Mouse (Mus musculus) forebrain, embryonic 15.5 days (tissue): ENCODE results near the gene Fancd2os. TPM values are rescaled to one million over a fixed set of nuclear protein-coding genes. Genes with fewer than 3 reads are reported as not detected.

Source experiments
- ATAC-seq: fragments of 200-750 bp; cut with Nextera tagmentation; replicated peaks from 2 replicates; pipeline ENCODE4 v1.8.0; 2017; ENCODE audit warnings: mild to moderate bottlenecking, moderate TSS enrichment, moderate library complexity
- H3K27ac ChIP-seq: fragments of 300-500 bp; sonication (generic); replicated peaks from 2 replicates; pipeline ENCODE4 v1.5.1; 2015; ENCODE audit warnings: mild to moderate bottlenecking, inconsistent platforms
- H3K27me3 ChIP-seq: fragments of 300-500 bp; sonication (generic); 2 replicates; pipeline ENCODE4 v1.6.1; 2015; ENCODE audit warnings: inconsistent platforms
- H3K36me3 ChIP-seq: fragments of 300-500 bp; sonication (generic); 2 replicates; pipeline ENCODE4 v1.6.1; 2015; ENCODE audit warnings: mild to moderate bottlenecking, inconsistent platforms
- H3K4me1 ChIP-seq: fragments of 300-500 bp; sonication (generic); 2 replicates; pipeline ENCODE4 v1.6.1; 2015; ENCODE audit warnings: inconsistent platforms
- H3K4me2 ChIP-seq: fragments of 300-500 bp; sonication (generic); replicated peaks from 2 replicates; pipeline ENCODE4 v1.6.1; 2015; ENCODE audit warnings: mild to moderate bottlenecking, inconsistent platforms
- H3K4me3 ChIP-seq: fragments of 300-500 bp; sonication (generic); 2 replicates; pipeline ENCODE4 v1.5.1; 2015; ENCODE audit warnings: mild to moderate bottlenecking, inconsistent platforms
- H3K9ac ChIP-seq: fragments of 300-500 bp; sonication (generic); replicated peaks from 2 replicates; pipeline ENCODE4 v1.6.1; 2015; ENCODE audit warnings: mild to moderate bottlenecking, inconsistent platforms
- H3K9me3 ChIP-seq: fragments of 300-500 bp; sonication (generic); 2 replicates; pipeline ENCODE4 v1.6.1; 2016; ENCODE audit warnings: inconsistent platforms
- WGBS: fragments of 180-500 bp; shearing (Covaris S2); methylation state at CpG from one replicate; pipeline ENCODE4 v1.1.7; 2015; ENCODE audit warnings: mixed read lengths; 5-methylcytosine and 5-hydroxymethylcytosine counted together
- polyA plus RNA-seq: library from polyadenylated mRNA; unstranded; fragments of >200 nt; fragmentation: Nextera tagmentation; extraction: Ambion mirVana; gene quantifications from 2 replicates; pipeline ENCODE4 v1.2.1, GENCODE M21; 2015

Fancd2os gene
- 0.22 TPM in 1 of 2 replicates, not detected in the other for polyA plus RNA-seq

GRCm38 (mm10) chr6:113600543-113601139 lies at the start of gene Fancd2os:
Gene Fancd2os (minus strand): TSS chr6:113600715.
- Histone ChIP-seq H3K36me3 (no peaks in the 10 kb centered on the region), H3K27ac (no peak within 1 kb of the TSS), H3K4me3 (no peak within 1 kb of the TSS), H3K27me3 (no peaks in the 10 kb centered on the region), H3K4me2 (no peak within 1 kb of the TSS), H3K9ac (no peak within 1 kb of the TSS), H3K9me3 (no peaks in the 10 kb centered on the region), H3K4me1 (peaks cover 6% of the 10 kb centered on the region)
- WGBS: 32% methylated on average over 23 of the region's 23 CpGs
- no peak for ATAC-seq

GRCm38 (mm10) chr6:113650197-113650640 lies 49.7 kb upstream of the Fancd2os start:
- Histone ChIP-seq H3K4me3 (no peak overlapping the region), H3K4me1 (no peaks in the 10 kb centered on the region), H3K9ac (no peak overlapping the region), H3K27ac (no peak overlapping the region), H3K27me3 (no peaks in the 10 kb centered on the region), H3K4me2 (no peak overlapping the region), H3K9me3 (no peaks in the 10 kb centered on the region), H3K36me3 (no peaks in the 10 kb centered on the region)
- ATAC-seq: no peak
- 78% methylated on average over 4 of the region's 4 CpGs for WGBS

GRCm38 (mm10) chr6:113649346-113650196 lies 49.1 kb upstream of the Fancd2os start:
- Histone ChIP-seq H3K4me3 (no peak overlapping the region), H3K9ac (no peak overlapping the region), H3K27me3 (no peaks in the 10 kb centered on the region), H3K27ac (no peak overlapping the region), H3K4me1 (no peaks in the 10 kb centered on the region), H3K9me3 (no peaks in the 10 kb centered on the region), H3K36me3 (no peaks in the 10 kb centered on the region), H3K4me2 (no peak overlapping the region)
- WGBS: 81% methylated on average over 7 of the region's 7 CpGs
- ATAC-seq: no peak

- WGBS: 85% methylated on average over 8 of the region's 8 CpGs
- Histone ChIP-seq H3K4me2 (no peak overlapping the region), H3K4me1 (no peaks in the 10 kb centered on the region), H3K4me3 (no peak overlapping the region), H3K36me3 (no peaks in the 10 kb centered on the region), H3K27ac (no peak overlapping the region), H3K27me3 (no peaks in the 10 kb centered on the region), H3K9me3 (no peaks in the 10 kb centered on the region), H3K9ac (no peak overlapping the region)
- no peak for ATAC-seq
Observed at GRCm38 (mm10) chr6:113644808-113645207, 44.3 kb upstream of the Fancd2os start.

- Histone ChIP-seq H3K4me2 (no peak overlapping the region), H3K4me3 (no peak overlapping the region), H3K27ac (no peak overlapping the region), H3K27me3 (no peaks in the 10 kb centered on the region), H3K36me3 (no peaks in the 10 kb centered on the region), H3K9me3 (no peaks in the 10 kb centered on the region), H3K9ac (no peak overlapping the region), H3K4me1 (no peaks in the 10 kb centered on the region)
- 90% methylated on average over 2 of the region's 2 CpGs for WGBS
- ATAC-seq: no peak
Observed at GRCm38 (mm10) chr6:113643967-113644366, 43.5 kb upstream of the Fancd2os start.

GRCm38 (mm10) chr6:113643021-113643420 lies 42.5 kb upstream of the Fancd2os start:
- 89% methylated on average over 4 of the region's 4 CpGs for WGBS
- ATAC-seq: no peak
- Histone ChIP-seq H3K36me3 (no peaks in the 10 kb centered on the region), H3K4me1 (no peaks in the 10 kb centered on the region), H3K4me2 (no peak overlapping the region), H3K27ac (no peak overlapping the region), H3K9ac (no peak overlapping the region), H3K4me3 (no peak overlapping the region), H3K9me3 (no peaks in the 10 kb centered on the region), H3K27me3 (no peaks in the 10 kb centered on the region)

- WGBS: 87% methylated on average over 8 of the region's 8 CpGs
- ATAC-seq: no peak
Observed at GRCm38 (mm10) chr6:113642605-113643004, 42.1 kb upstream of the Fancd2os start.

GRCm38 (mm10) chr6:113639201-113639600 lies 38.7 kb upstream of the Fancd2os start:
- 85% methylated on average over 4 of the region's 4 CpGs for WGBS

More at GRCm38 (mm10) chr6:113642605-113643004, 42.1 kb upstream of the Fancd2os start:
- no peak overlapping the region for H3K9ac ChIP-seq
- no peaks in the 10 kb centered on the region for H3K27me3 ChIP-seq
- H3K27ac ChIP-seq: no peak overlapping the region
- H3K4me2 ChIP-seq: no peak overlapping the region
- H3K36me3 ChIP-seq: no peaks in the 10 kb centered on the region
- H3K4me1 ChIP-seq: no peaks in the 10 kb centered on the region
- no peak overlapping the region for H3K4me3 ChIP-seq
- no peaks in the 10 kb centered on the region for H3K9me3 ChIP-seq

GRCm38 (mm10) chr6:113638302-113639040 lies 38.0 kb upstream of the Fancd2os start, which contains the start of gene Irak2:
Gene Irak2 (plus strand): TSS chr6:113638467.
- Histone ChIP-seq H3K9me3 (no peaks in the 10 kb centered on the region), H3K27ac (no peak within 1 kb of the TSS), H3K4me1 (no peaks in the 10 kb centered on the region), H3K9ac (peak within 1 kb of the TSS; percentile 44), H3K4me2 (peak within 1 kb of the TSS; percentile 66), H3K36me3 (no peaks in the 10 kb centered on the region), H3K27me3 (no peaks in the 10 kb centered on the region), H3K4me3 (peak within 1 kb of the TSS; percentile 45)
- WGBS: 8% methylated on average over 37 of the region's 37 CpGs
- peak; percentile 95 for ATAC-seq

More at GRCm38 (mm10) chr6:113639201-113639600, 38.7 kb upstream of the Fancd2os start:
- H3K4me2 ChIP-seq: no peak overlapping the region
- H3K27ac ChIP-seq: no peak overlapping the region
- no peak overlapping the region for H3K4me3 ChIP-seq
- no peaks in the 10 kb centered on the region for H3K36me3 ChIP-seq
- H3K27me3 ChIP-seq: no peaks in the 10 kb centered on the region
- H3K9ac ChIP-seq: no peak overlapping the region
- H3K4me1 ChIP-seq: no peaks in the 10 kb centered on the region
- no peaks in the 10 kb centered on the region for H3K9me3 ChIP-seq
- ATAC-seq: no peak

- Histone ChIP-seq H3K4me2 (no peak overlapping the region), H3K4me1 (no peaks in the 10 kb centered on the region), H3K27me3 (no peaks in the 10 kb centered on the region), H3K27ac (no peak overlapping the region), H3K9ac (no peak overlapping the region), H3K36me3 (peaks cover 35% of the 10 kb centered on the region), H3K9me3 (no peaks in the 10 kb centered on the region), H3K4me3 (no peak overlapping the region)
- 99% methylated on average over 4 of the region's 4 CpGs for WGBS
- ATAC-seq: no peak
Observed at GRCm38 (mm10) chr6:113632863-113633262, 32.3 kb upstream of the Fancd2os start.

GRCm38 (mm10) chr6:113630322-113630721 lies 29.8 kb upstream of the Fancd2os start:
- Histone ChIP-seq H3K4me2 (no peak overlapping the region), H3K4me3 (no peak overlapping the region), H3K9ac (no peak overlapping the region), H3K36me3 (peaks cover 38% of the 10 kb centered on the region), H3K4me1 (peaks cover 11% of the 10 kb centered on the region), H3K27me3 (no peaks in the 10 kb centered on the region), H3K27ac (no peak overlapping the region), H3K9me3 (no peaks in the 10 kb centered on the region)
- WGBS: 84% methylated on average over 5 of the region's 5 CpGs
- ATAC-seq: no peak
